Mouse (Mus musculus) G1E-ER4 (cell line): ENCODE data around the gene Lrrc55. TPM values are rescaled to one million over a fixed set of nuclear protein-coding genes. Genes with fewer than 3 reads are reported as not detected.

ENCODE experiments used
- GATA1 ChIP-seq: IDR thresholded peaks from one replicate; pipeline ENCODE4 v1.8.0; 2012; ENCODE audit warnings: low read length, inconsistent platforms
- polyA plus RNA-seq: library from polyadenylated mRNA; stranded (reverse); fragments of >175 nt; gene quantifications from 2 replicates; pipeline ENCODE4 v1.2.3, GENCODE M21; 2012

Gene Lrrc55
- not detected in 2 replicates for polyA plus RNA-seq

- TF ChIP-seq GATA1 = no peak
Observed at GRCm38 (mm10) chr2:85196901-85197300, at the start of gene Lrrc55. TSS of gene Lrrc55 (minus strand) at chr2:85197197.

- no peak for TF ChIP-seq GATA1
Observed at GRCm38 (mm10) chr2:85246506-85247082, 49.6 kb upstream of the Lrrc55 start.

- no peak for TF ChIP-seq GATA1
Observed at GRCm38 (mm10) chr2:85245737-85246136, 48.7 kb upstream of the Lrrc55 start.

DNA sequence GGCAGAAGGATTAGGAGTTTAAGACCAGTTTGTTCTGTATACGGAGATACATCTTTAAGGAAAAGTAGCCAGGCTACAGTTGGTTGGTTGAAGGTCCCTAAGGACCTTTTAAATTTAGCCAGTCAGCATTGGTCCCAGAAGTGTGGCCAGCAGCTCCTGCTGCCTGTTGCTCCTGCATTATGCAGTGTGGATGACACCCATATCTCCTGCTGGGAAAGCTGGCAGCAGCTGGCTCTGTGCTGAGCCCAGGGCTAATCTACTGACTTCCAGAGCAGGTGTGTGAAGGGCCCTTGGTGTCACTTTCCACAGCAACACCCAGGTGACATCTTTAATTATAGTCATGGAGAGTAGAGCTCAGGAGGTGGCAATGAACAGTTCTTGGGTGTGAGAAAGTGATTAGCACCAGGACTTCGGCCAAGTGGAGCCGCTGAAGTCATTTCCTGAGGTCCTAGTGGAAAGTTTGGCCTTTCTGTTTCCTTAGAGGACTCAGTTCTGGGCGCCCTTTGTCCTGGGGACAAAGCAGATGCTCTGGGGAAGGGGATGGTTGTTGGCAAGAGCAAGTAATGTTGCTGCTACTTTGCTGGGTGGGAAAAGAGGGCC is 41.2 kb upstream of the Lrrc55 start:
- no peak for TF ChIP-seq GATA1

DNA sequence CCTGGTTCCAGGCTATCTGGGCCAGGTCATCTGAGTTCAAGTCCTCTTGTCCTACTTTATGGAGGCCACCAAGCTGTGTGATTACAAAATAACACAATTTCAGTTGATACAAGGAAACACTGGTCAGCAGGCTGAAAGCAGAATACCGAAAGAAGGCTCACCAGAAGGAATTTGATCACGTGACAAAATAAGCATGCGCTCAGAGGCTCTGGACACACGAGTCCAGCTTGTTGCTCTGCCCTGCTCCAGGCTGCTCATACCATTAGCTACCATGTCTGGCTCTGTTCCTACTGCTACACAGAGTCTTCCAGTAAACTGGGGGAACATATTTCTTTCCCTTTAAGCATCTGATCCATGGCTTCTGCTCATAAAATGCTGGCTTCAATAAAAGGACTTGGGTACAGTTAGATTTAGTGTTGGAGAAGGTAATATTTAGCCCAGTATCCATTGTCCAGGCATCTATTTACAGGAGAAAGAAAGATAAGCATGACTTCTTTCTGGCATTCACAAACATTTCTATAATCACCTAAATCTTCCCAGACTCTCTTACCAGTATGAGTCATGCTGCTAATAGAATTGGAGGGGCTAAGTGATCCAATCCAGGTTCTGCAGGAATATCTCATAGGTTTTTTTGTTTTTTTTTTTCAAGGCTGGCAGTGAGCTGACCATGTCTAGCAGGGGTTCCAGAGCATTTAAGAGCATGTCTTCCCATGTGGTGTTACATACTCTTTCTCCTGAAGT is 33.9 kb upstream of the Lrrc55 start:
- no peak for TF ChIP-seq GATA1

GRCm38 (mm10) chr2:85229606-85230005 is 32.6 kb upstream of the Lrrc55 start:
- no peak for TF ChIP-seq GATA1

DNA sequence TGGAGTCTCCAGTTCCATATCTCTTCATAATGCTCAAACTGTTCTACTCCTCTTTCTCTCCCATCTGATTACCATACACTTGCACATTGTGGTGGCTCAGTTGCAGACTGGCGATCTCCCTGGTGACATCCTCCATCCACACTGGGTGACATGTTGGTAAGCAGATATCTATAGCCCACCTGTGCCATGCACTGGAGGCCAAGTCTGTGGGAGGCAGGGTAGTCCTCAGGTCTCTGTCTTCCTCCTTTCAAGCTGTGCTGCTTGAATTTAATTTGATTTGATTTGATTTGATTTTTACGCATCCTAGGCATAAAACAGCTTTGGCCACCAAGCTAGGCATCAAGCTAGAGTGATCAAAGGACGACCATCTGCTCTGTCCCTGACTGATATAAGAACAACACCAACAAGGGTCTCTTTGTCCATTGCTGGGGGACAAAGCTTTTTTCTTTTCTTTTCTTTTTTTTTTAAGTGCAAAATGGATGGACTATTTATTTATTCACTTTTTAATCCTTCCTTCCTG is 30.9 kb upstream of the Lrrc55 start:
- TF ChIP-seq GATA1 = no peak

DNA sequence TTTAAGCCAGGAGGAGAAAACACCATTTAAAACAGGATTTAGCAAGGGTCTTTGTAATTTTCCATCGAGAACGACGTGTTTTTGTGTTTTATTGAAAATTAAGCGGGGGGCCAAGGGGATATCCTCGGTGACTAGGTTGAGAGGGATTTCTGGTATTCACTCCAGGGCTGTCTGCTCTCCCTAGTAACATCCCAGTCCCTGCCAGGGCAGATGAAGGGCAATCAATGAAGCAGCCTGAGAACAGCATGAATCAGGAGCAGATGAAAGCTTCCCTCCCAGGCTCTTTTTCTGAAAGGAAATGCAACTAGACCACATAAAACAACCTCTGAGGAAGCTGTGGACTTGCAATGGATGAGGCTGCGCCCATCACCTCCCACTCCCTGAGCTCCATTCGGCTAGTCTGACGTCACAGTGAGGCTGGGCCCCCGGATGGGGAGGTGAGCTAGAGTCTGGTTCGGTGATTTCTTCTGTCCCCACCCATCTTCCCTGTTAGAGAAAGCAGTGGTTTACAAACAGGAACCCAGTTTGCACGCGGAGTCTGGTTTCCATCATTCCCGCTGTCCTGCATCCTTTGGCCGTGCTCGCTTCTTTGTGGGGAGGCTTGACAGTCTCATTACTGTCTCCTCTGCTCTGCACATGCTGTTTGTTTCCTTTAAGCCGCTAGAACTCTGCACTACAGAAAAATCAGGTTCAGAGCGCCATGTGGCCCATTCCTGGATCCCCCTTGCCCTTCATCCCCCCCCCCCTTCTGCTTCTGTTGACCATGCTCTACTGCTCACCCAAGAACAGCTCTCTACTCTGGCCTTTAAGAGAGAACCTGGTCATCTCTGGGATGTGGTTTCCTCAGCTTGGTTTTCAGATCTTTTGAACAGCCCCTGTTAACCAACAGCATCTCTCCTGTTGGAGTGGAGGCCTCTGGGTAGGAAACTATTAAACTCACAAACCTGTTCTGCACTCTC is 27.5 kb upstream of the Lrrc55 start:
- TF ChIP-seq GATA1 = no peak

- TF ChIP-seq GATA1 = no peak
Observed at GRCm38 (mm10) chr2:85216606-85217005, 19.6 kb upstream of the Lrrc55 start.

- no peak for TF ChIP-seq GATA1
Observed at GRCm38 (mm10) chr2:85213746-85214145, 16.7 kb upstream of the Lrrc55 start.

- no peak for TF ChIP-seq GATA1
Observed at GRCm38 (mm10) chr2:85209301-85209700, 12.3 kb upstream of the Lrrc55 start.

DNA sequence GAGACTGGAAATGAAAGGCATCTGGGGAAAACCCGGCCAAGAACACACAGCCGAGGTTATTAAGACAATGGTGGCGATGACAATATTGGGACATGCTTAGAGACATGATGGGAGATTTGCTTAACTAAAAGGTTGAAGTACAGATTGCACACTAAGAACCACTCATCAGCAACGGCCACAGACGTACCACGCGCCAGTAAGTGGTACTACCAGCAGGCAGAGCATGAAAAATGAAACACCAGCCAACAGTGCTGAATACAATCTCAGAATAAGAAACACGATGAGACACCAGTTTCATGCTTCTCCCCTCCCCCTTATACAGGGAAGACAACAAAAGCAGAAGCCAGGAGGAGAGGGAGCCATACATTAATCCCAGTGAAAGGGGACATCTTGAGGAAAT is 8.2 kb upstream of the Lrrc55 start:
- TF ChIP-seq GATA1 = no peak

DNA sequence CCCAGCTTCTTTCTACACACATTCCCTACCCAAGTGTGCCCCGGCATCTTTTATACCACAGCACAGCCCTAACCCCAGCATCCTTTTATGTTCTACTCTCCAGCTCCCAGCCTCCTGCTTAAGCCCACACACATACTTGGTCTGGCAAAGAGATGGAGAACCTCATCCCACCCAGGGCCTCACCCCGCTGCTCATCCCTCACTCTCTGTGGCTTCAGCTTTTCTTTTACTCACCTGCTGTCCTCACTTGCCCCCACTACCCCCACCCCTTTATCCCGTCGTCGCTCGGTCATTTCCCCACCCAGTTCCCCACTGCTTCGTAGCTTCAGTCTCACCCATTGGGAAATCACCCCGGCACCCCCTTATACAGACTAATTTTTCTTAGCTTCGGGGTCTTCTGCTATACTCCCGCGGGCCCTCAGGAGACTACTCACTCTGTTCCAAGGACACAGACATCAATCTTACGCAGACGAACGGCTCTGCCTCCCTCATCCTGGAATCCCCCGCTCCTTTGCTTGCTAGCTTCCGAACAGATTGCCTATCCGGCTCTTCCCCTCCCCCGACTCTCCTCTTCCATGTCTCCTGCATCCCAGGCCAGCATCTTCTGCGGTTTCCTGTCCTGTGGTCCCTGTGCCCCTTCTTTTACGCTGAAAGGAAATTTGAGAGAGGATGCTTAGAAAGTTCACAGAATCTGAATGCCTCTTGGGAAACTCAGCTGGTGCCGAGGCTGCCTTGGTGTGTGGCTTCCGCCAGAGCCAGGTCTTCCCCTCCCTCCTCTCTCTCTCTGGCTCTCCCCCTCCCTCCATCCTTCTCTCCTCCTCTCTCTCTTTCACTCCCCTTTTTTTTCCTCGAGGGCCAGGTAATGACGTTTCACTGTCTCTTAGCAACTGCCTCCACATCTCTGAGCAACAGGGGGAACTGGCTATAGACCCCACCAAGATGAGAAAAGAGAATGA is 1.3 kb upstream of the Lrrc55 start:
- no peak for TF ChIP-seq GATA1

DNA sequence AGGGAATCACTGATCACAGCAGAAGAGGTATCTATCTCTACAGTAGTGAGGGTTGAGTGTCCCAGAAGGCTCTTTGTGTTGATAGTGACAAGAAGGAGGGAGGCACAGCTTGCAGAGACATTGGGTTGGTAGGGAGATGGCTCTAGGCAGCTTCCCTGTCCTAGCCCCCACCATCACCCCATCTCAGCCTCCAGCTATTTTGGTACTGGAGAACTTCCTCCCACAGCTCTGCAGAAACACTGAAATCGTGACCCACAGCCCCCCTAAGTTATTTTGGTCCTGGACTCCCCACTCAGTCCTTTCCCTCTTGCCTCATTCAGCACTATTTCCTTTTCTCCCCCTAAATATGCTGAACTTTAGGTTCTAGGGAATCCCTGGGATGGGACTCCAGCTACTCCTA is 2.4 kb downstream of the Lrrc55 start:
- no peak for TF ChIP-seq GATA1

DNA sequence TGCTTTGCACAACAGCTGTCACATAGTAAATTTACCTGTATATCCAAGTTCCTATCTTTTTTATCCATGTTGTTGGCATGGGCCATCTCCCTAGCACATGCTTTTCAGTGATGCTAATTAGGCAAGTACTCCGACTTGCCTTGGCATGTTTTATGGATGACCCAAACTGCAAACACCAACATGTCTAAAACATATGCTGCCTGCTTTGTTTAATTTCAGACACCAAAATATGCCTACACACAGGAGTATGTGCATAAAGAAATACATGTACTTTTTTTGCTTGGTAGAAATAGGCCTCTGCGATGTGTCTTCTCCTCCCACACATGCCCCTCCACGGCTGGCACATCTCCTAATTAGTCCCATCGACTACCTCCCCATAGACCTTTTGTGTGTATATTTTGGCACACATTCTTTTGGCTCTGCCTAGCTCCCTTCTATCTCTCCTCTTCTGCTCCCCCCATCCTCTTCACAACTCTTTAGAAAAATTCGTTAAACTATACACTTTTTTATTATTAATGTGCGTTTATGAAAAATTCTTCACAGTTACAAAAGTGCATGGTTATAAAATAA is 9.3 kb downstream of the Lrrc55 start:
- TF ChIP-seq GATA1 = no peak
